Mouse (Mus musculus): ENCODE measurements at regions not wholly inside any gene's neighbourhood (a gene's known extent, or its start where the extent isn't known, plus 50 kb on each side); places are given as distances from the start of the nearest gene placed in this dataset.

- in situ Hi-C loops (cut with MboI, MseI), result loop anchor here (10.0 kb wide), 1 partner anchor 1246 kb away; no protein-coding TSS in a partner anchor
These were observed 525.0 kb upstream of the Grm7 start for GRCm38 (mm10) chr6:110120406-110120805.

- in situ Hi-C loops (cut with MboI, MseI), result no loop called here
These were observed 513.1 kb upstream of the Grm7 start for GRCm38 (mm10) chr6:110132271-110132670.

GRCm38 (mm10) chr6:110133587-110133986, 511.8 kb upstream of the Grm7 start:
- in situ Hi-C loops (cut with MboI, MseI), result no loop called here

- in situ Hi-C loops (cut with MboI, MseI), result no loop called here
These were observed 508.2 kb upstream of the Grm7 start for GRCm38 (mm10) chr6:110137043-110137650.

- in situ Hi-C loops (cut with MboI, MseI), result no loop called here
These were observed 506.0 kb upstream of the Grm7 start for GRCm38 (mm10) chr6:110139396-110139795.

- in situ Hi-C loops (cut with MboI, MseI), result no loop called here
These were observed 476.8 kb upstream of the Grm7 start for GRCm38 (mm10) chr6:110168539-110168938.

GRCm38 (mm10) chr6:110205973-110206372, 439.4 kb upstream of the Grm7 start:
- in situ Hi-C loops (cut with MboI, MseI), result no loop called here

- in situ Hi-C loops (cut with MboI, MseI), result no loop called here
These were observed 436.6 kb upstream of the Grm7 start for GRCm38 (mm10) chr6:110208822-110209221.

- in situ Hi-C loops (cut with MboI, MseI), result no loop called here
These were observed 397.9 kb upstream of the Grm7 start for GRCm38 (mm10) chr6:110247490-110247889.

GRCm38 (mm10) chr6:110296549-110296948, 348.8 kb upstream of the Grm7 start:
- in situ Hi-C loops (cut with MboI, MseI), result no loop called here

All from T-helper 1 cell (primary cell).